Mouse (Mus musculus) liver, adult (tissue): ENCODE measurements around the gene Cabs1.

Source experiments
- GATA4 ChIP-seq: IDR thresholded peaks from 2 replicates; pipeline ENCODE4 v1.6.1; 2014; ENCODE audit warnings: mild to moderate bottlenecking, low read length; ENCODE audit not compliant: insufficient replicate concordance

Gene Cabs1

DNA sequence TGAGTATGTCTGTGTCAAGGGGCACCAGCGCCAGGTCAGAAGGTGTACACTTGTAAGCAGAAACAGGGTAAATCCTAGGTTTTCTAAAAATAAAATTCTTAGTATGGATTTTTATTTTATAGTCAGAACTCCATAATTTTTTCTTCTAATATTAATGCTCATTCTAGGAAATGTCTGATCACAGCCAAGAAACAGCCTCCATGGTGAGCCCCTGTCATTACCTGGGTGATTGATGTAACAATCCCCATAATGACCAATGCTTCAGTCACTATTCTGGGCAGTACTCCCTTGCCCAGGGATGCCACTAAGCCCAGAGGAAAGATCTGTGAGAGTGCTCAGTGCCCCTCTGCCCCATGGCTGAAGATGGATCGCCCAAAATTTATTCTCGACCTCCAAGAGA lies at the start of gene Cabs1:
Gene Cabs1 (plus strand): TSS at position 301 of the 400 bp plus-strand sequence.
- TF ChIP-seq GATA4 = no peak

DNA sequence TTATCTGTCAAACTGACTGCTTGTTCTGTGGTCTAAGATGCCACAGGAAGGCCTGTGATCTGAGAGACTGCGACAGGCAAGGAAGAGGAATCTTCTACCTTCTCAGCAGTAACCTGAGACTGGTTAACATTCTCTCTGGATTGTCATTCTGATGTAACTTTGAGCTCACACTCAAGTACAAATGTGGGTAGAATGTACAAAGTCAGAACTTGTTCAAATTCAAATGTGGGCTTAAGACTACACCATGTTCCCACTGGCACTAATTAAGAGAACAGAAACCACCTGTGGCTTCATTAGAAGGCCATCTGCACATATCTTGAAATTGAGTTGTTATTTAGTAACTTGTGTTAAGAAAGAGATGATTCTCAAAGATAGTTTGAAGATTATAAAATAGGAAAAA lies 47.6 kb upstream of the Cabs1 start:
- TF ChIP-seq GATA4 = no peak

DNA sequence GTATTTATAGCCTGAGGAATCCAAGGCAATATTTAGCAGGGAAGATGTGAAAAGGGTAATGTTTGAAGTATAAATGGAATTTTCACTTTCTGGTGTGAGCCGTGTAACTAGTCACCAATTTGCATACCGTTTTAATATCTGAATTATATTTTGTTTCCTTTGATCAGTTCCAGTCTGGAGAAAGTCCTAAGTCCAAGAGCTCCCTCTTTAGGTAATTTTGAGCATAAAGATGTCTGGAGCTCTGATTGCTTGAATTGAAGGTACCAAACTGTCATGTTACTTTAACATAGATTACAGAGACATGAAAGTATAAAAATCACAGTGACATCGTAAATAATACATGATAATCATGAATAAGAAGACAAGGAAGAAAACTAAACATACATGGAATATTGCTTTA lies 38.5 kb upstream of the Cabs1 start:
- TF ChIP-seq GATA4 = no peak

DNA sequence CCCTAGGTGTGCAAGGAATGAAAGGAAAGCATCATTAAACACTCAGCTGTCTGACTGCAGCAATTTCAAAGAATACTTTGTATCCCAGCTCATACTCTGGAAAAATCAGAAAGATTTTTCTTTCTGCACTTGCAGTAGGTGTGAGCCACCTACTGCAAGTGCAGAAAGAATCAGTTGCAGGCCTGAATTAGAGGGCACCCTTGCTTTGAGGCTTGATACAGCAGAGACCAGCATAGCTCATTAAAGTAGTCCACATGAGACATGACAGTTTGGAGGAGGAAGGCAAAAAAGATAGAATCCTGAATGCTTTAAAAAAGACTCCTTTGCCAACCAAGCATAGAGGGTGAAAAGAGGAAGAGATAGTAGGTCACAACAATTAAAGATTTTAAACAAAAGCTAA lies 36.7 kb upstream of the Cabs1 start:
- no peak for TF ChIP-seq GATA4

DNA sequence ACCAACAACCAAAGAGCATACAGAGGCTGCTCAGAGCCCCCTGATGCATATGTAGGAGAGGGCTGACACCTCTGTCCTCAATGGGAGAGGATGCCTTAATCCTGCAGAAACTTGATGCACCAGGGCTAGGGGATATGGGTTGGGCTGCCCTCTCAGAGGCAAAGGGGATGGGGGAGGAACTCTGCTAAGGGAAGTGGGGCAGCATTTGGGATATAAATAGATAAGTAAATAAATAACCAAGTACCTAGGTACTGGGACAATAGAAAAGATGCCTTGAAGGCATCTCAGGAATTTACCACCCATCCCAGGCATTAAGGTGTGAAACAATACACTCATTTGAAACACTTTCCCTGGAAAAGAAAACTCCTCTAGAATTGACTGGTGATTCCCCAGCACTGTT lies 27.4 kb upstream of the Cabs1 start:
- TF ChIP-seq GATA4 = no peak

DNA sequence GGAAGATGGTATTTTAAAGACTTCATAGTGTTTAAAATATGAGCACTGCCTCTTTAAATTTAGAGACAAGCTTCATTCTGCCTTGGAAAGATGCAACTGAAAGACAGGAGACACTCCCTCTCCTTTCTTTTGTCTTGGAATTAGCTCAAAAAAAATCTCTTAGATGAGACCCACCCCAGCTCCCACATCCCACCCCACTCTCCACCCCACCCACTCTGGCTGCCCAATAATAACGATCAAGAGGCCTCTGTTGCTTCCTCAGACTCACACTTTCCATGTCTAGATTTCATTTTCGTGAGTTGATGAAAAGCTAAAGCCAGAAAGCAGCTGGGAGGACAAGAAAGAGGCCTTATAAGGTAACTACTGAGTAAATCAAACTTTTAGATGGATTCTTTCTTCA lies 10.0 kb upstream of the Cabs1 start, which contains the start of the genes 2310003L06Rik and Gm28434:
Gene 2310003L06Rik (plus strand): TSS at position 259 of the 400 bp plus-strand sequence.
Gene Gm28434 (plus strand): TSS at position 317 of the 400 bp plus-strand sequence.
- no peak for TF ChIP-seq GATA4

DNA sequence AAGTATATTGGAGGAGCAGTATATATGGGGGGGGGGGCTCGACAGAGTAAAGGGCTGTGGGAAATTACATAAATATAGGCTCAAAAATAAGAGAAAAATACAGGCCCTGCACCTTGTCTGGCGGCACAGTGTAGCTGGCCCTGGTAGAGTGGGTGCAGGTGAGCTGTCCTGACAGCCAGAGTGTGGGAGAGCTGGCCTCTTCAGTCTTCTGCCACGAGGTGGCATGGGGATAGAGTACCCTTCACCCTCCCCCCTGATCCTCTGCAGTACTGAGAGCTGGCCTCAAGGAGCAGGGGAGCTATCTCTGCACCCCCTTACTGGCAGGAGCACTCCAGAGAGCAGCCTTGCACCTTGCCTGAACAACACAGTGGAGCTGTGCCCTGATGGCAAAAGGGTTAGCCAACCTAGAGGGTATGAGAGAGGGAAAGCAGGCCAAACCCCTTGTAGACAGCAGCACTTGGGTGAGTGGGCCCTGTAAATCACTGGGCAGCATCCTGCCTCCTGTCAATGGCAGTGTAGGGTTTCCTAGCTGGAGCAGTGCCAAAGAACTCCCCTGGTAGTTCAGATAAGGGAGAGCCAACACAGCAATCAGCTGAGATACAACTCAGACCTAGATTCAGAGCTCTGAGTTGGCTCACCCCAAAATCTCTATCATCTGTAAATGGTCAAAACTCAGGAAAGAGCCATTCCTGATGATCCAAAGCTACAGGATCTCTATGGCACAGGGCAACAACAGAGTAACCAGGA lies 3.4 kb downstream of the Cabs1 start:
- TF ChIP-seq GATA4 = no peak

DNA sequence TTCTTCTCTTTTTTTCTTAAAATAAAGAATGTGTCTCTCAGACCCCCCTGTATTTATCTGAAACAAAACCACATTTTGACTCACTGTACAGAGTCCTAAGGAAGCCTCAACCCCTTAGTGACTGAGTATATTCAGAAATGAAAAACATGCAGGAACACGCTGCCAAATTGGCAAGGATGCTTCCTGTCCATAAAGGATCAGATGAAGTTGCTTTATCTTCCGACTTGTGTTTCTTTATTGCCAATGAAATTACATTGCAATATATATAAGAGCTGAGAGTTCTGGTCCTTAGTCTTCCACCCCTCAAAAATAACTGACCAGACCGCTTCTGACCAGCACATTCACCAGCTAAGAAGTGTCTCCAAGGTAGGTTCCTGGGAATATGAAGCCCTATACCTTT lies 23.0 kb downstream of the Cabs1 start, which contains the start of gene Smr3a:
Gene Smr3a (plus strand): TSS at position 301 of the 400 bp plus-strand sequence.
- TF ChIP-seq GATA4 = no peak

DNA sequence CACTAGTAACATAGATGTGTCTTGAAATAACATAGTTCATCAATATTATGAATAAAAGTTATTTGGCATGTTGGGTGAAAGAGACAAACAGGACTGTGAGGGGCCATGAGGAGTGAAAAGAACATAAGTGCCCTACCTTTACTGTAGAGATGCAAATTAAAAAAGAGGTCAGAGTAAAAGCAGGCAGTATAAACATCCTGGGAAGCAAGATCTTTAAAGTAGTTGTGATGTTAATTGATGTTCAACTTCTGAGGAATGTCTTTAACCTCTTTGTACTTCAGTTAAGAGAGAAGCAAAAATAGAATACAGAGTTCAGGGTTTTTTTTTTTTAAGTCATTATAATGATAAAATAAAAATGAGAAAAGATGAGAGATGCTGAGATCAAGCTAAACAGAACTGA lies 26.0 kb downstream of the Cabs1 start:
- TF ChIP-seq GATA4 = no peak
